Mouse (Mus musculus) heart, embryonic 16.5 days (tissue): ENCODE data around the gene Zbtb20. TPM values are rescaled to one million over a fixed set of nuclear protein-coding genes. Genes with fewer than 3 reads are reported as not detected.

Source experiments
- ATAC-seq: fragments of 200-750 bp; cut with Nextera tagmentation; replicated peaks from 2 replicates; pipeline ENCODE4 v1.8.0; 2017; ENCODE audit warnings: moderate number of reproducible peaks; ENCODE audit not compliant: insufficient read depth, low FRiP score; ENCODE audit errors: extremely low read depth
- H3K27ac ChIP-seq: fragments of 300-500 bp; sonication (generic); 2 replicates; pipeline ENCODE4 v1.5.1; 2014; ENCODE audit warnings: mild to moderate bottlenecking, low read length, control low read depth, moderate library complexity
- H3K27me3 ChIP-seq: fragments of 300-500 bp; sonication (generic); 2 replicates; pipeline ENCODE4 v1.6.1; 2014; ENCODE audit warnings: low read length, mixed read lengths; ENCODE audit not compliant: control insufficient read depth, insufficient read depth
- H3K36me3 ChIP-seq: fragments of 300-500 bp; sonication (generic); 2 replicates; pipeline ENCODE4 v1.6.1; 2014; ENCODE audit not compliant: control insufficient read depth, insufficient read depth
- H3K4me1 ChIP-seq: fragments of 300-500 bp; sonication (generic); 2 replicates; pipeline ENCODE4 v1.6.1; 2014; ENCODE audit warnings: low read length, mixed read lengths; ENCODE audit not compliant: control insufficient read depth, insufficient read depth
- H3K4me2 ChIP-seq: fragments of 300-500 bp; sonication (generic); 2 replicates; pipeline ENCODE4 v1.6.1; 2014; ENCODE audit warnings: low read depth, mild to moderate bottlenecking, control low read depth, low read length
- H3K4me3 ChIP-seq: fragments of 300-500 bp; sonication (generic); 2 replicates; pipeline ENCODE4 v1.5.1; 2014; ENCODE audit warnings: mild to moderate bottlenecking, control low read depth, low read length
- H3K9ac ChIP-seq: fragments of 300-500 bp; sonication (generic); 2 replicates; pipeline ENCODE4 v1.6.1; 2014; ENCODE audit warnings: low read length, control low read depth
- H3K9me3 ChIP-seq: fragments of 300-500 bp; sonication (generic); replicated peaks from 2 replicates; pipeline ENCODE4 v1.6.1; 2016; ENCODE audit warnings: low read length; ENCODE audit not compliant: control insufficient read depth
- WGBS: fragments of 180-500 bp; shearing (Covaris S2); extraction: QIAGEN DNeasy Blood & Tissue Kit; methylation state at CpG from one replicate; pipeline ENCODE4 v1.1.7; 2014; 5-methylcytosine and 5-hydroxymethylcytosine counted together
- polyA plus RNA-seq: library from polyadenylated mRNA; unstranded; fragments of >200 nt; fragmentation: Nextera tagmentation; extraction: Ambion mirVana; gene quantifications from 2 replicates; pipeline ENCODE4 v1.2.1, GENCODE M21; 2015

Zbtb20 gene
- polyA plus RNA-seq, 1 experiment from 2014 or later: 45.2 TPM

GRCm38 (mm10) chr16:43557385-43557784 lies 681.7 kb downstream of the Zbtb20 start:
- no peak for ATAC-seq
- peak overlapping the region; percentile 10 for H3K27ac ChIP-seq
- no peaks in the 10 kb centered on the region for H3K9me3 ChIP-seq
- H3K4me3 ChIP-seq: no peak overlapping the region
- peaks cover 13% of the 10 kb centered on the region for H3K4me1 ChIP-seq
- H3K4me2 ChIP-seq: peak overlapping the region; percentile 26
- H3K9ac ChIP-seq: peak overlapping the region; percentile 6
- no peaks in the 10 kb centered on the region for H3K36me3 ChIP-seq
- H3K27me3 ChIP-seq: no peaks in the 10 kb centered on the region
- WGBS: 17% methylated on average over 5 of the region's 5 CpGs

- WGBS: 84% methylated on average over 2 of the region's 2 CpGs
- no peak for ATAC-seq
These were observed 685.6 kb downstream of the Zbtb20 start for GRCm38 (mm10) chr16:43561330-43561729.

GRCm38 (mm10) chr16:43561956-43562355 lies 686.3 kb downstream of the Zbtb20 start:
- H3K9ac ChIP-seq: no peak overlapping the region
- no peak overlapping the region for H3K27ac ChIP-seq
- WGBS: 79% methylated on average over 4 of the region's 4 CpGs
- no peak overlapping the region for H3K4me2 ChIP-seq
- H3K27me3 ChIP-seq: no peaks in the 10 kb centered on the region
- peaks cover 8% of the 10 kb centered on the region for H3K4me1 ChIP-seq
- no peak overlapping the region for H3K4me3 ChIP-seq
- no peak for ATAC-seq
- no peaks in the 10 kb centered on the region for H3K9me3 ChIP-seq
- H3K36me3 ChIP-seq: no peaks in the 10 kb centered on the region

More at GRCm38 (mm10) chr16:43561330-43561729, 685.6 kb downstream of the Zbtb20 start:
- no peak overlapping the region for H3K27ac ChIP-seq
- no peak overlapping the region for H3K9ac ChIP-seq
- H3K4me3 ChIP-seq: no peak overlapping the region
- no peaks in the 10 kb centered on the region for H3K36me3 ChIP-seq
- no peaks in the 10 kb centered on the region for H3K9me3 ChIP-seq
- no peak overlapping the region for H3K4me2 ChIP-seq
- H3K4me1 ChIP-seq: peaks cover 8% of the 10 kb centered on the region
- no peaks in the 10 kb centered on the region for H3K27me3 ChIP-seq

- H3K4me1 ChIP-seq: no peaks in the 10 kb centered on the region
- H3K27me3 ChIP-seq: no peaks in the 10 kb centered on the region
- H3K36me3 ChIP-seq: 0 out of 2 replicates have a peak, but pooled peaks cover 2% of the 10 kb centered on the region
- H3K4me3 ChIP-seq: no peak overlapping the region
- no peaks in the 10 kb centered on the region for H3K9me3 ChIP-seq
- ATAC-seq: no peak
- H3K27ac ChIP-seq: no peak overlapping the region
- H3K9ac ChIP-seq: no peak overlapping the region
- H3K4me2 ChIP-seq: no peak overlapping the region
- WGBS: 76% methylated on average over 4 of the region's 4 CpGs
These were observed 690.2 kb downstream of the Zbtb20 start for GRCm38 (mm10) chr16:43565872-43566271.

GRCm38 (mm10) chr16:43566511-43566910 lies 690.8 kb downstream of the Zbtb20 start:
- no peaks in the 10 kb centered on the region for H3K9me3 ChIP-seq
- no peak overlapping the region for H3K4me3 ChIP-seq

GRCm38 (mm10) chr16:43571376-43572081 lies 695.8 kb downstream of the Zbtb20 start:
- 88% methylated on average over 16 of the region's 16 CpGs for WGBS

More at GRCm38 (mm10) chr16:43566511-43566910, 690.8 kb downstream of the Zbtb20 start:
- Histone ChIP-seq H3K4me1 (no peaks in the 10 kb centered on the region), H3K36me3 (0 out of 2 replicates have a peak, but pooled peaks cover 2% of the 10 kb centered on the region), H3K27me3 (no peaks in the 10 kb centered on the region), H3K9ac (no peak overlapping the region), H3K4me2 (no peak overlapping the region), H3K27ac (no peak overlapping the region)
- WGBS: 66% methylated on average over 1 of the region's 1 CpGs
- ATAC-seq: no peak

GRCm38 (mm10) chr16:43572171-43572570 lies 696.5 kb downstream of the Zbtb20 start:
- Histone ChIP-seq H3K4me2 (no peak overlapping the region), H3K27me3 (no peaks in the 10 kb centered on the region), H3K4me3 (no peak overlapping the region), H3K9ac (no peak overlapping the region), H3K27ac (peak overlapping the region; percentile 78), H3K36me3 (0 out of 2 replicates have a peak, but pooled peaks cover 2% of the 10 kb centered on the region), H3K9me3 (no peaks in the 10 kb centered on the region), H3K4me1 (peaks cover 33% of the 10 kb centered on the region)
- ATAC-seq: no peak
- 62% methylated on average over 5 of the region's 5 CpGs for WGBS

More at GRCm38 (mm10) chr16:43571376-43572081, 695.8 kb downstream of the Zbtb20 start:
- Histone ChIP-seq H3K36me3 (0 out of 2 replicates have a peak, but pooled peaks cover 2% of the 10 kb centered on the region), H3K4me2 (no peak overlapping the region), H3K9ac (no peak overlapping the region), H3K27ac (no peak overlapping the region), H3K4me3 (no peak overlapping the region), H3K27me3 (no peaks in the 10 kb centered on the region), H3K4me1 (peaks cover 27% of the 10 kb centered on the region), H3K9me3 (no peaks in the 10 kb centered on the region)
- no peak for ATAC-seq

GRCm38 (mm10) chr16:43572766-43573165 lies 697.1 kb downstream of the Zbtb20 start:
- H3K27ac ChIP-seq: peak overlapping the region; percentile 78
- H3K4me3 ChIP-seq: no peak overlapping the region
- H3K4me2 ChIP-seq: no peak overlapping the region
- 0 out of 2 replicates have a peak, but pooled peaks cover 2% of the 10 kb centered on the region for H3K36me3 ChIP-seq
- peaks cover 37% of the 10 kb centered on the region for H3K4me1 ChIP-seq
- ATAC-seq: no peak
- no peaks in the 10 kb centered on the region for H3K27me3 ChIP-seq
- 59% methylated on average over 10 of the region's 10 CpGs for WGBS
- H3K9me3 ChIP-seq: no peaks in the 10 kb centered on the region
- H3K9ac ChIP-seq: no peak overlapping the region

GRCm38 (mm10) chr16:43573181-43573833 lies 697.6 kb downstream of the Zbtb20 start:
- peaks cover 42% of the 10 kb centered on the region for H3K4me1 ChIP-seq

More at GRCm38 (mm10) chr16:43573181-43573833, 697.6 kb downstream of the Zbtb20 start:
- no peak overlapping the region for H3K4me3 ChIP-seq
- no peaks in the 10 kb centered on the region for H3K9me3 ChIP-seq
- 0 out of 2 replicates have a peak, but pooled peaks cover 2% of the 10 kb centered on the region for H3K36me3 ChIP-seq
- H3K27ac ChIP-seq: peak overlapping the region; percentile 78
- ATAC-seq: peak; percentile 39
- H3K27me3 ChIP-seq: no peaks in the 10 kb centered on the region
- 49% methylated on average over 14 of the region's 14 CpGs for WGBS
- peak overlapping the region; percentile 13; the same call in 1 of the 2 replicates for H3K4me2 ChIP-seq
- H3K9ac ChIP-seq: no peak overlapping the region; the same call in 1 of the 2 replicates
